Mouse (Mus musculus) liver, embryonic 14.5 days (tissue): ENCODE measurements around the gene Tmod4.

Experiments
- CTCF ChIP-seq: IDR thresholded peaks from 2 replicates; pipeline ENCODE4 v1.5.1; 2016; ENCODE audit warnings: antibody characterized with exemption, low read depth, control low read depth
- EP300 ChIP-seq: IDR thresholded peaks from 2 replicates; pipeline ENCODE4 v1.6.1; 2016; ENCODE audit warnings: antibody characterized with exemption, low read depth

DNA sequence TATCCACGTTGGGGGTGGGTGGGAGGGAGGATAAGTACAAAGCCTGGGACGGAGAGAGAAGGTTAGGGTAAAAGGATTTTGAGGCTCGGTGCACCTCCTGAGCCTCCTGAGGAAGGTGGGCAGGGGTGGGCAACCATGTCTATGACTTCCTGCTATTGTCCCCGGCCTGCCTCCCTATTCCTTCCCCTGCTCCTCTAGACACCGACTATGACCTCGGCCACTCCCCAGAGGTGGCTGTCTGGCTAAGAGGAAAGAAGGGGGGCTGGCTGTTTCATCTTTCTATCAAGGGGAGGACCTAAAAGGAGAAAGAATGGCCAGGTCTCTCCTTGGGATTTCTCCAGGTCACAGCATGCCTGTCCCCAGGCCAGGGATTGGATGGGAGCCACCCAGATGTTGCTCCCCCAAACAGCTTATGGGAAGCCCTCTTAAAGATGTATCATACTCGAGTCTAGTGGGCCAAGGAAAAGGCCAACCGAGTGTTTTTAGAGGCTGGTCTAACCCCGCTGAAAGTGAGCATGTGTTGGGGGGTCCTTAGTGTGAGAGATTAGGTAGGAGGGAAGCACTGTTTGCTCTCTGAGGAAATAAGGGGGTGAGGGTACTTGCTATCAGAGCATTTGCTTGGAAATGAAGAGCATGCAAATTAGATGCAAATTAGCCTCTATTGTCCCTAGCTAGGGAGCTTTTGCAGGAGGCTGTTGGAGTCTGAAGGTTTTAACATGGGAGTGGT is 37.5 kb downstream of the Tmod4 start:
- TF ChIP-seq EP300 (no peak), CTCF (no peak)
